15 mouse cellular contexts compared by ENCODE assay signal in the genomic region with DNA sequence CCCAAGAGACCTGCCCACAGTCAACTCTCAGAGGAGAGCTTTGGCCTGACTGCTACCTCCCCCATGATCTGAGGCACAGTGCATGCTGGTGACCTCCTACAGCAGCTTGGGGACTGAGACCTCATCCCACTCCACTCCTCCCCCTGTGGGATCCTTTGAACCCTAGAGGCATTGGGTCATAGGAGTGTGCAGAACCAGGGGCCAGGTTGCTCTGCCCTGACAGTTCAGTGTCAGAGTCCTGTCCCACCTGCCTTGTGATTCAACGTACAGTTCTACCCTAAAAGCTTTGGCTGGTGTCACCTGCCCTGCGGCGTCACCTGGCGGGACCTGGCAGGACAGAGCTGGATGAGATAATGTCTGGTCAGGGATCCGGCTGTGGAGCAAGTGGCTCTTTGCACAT.
DNase-seq lines count a peak whose midpoint lies in the region.
"Had no signal": no experiment of that assay in that cellular context is flagged by ENCODE, and none has a peak within 500 bp of the region (broad histone marks: within the 10 kb centered on the region; RNA-seq: fewer than 3 reads in every experiment).

No protein-coding gene starts in this region.

- H3K4me3 ChIP-seq in limb, embryonic 10.5 days: no peak overlapping the region
- H3K4me3 ChIP-seq: embryonic facial prominence, embryonic 10.5 days had no signal

- peak; percentile 61 for DNase-seq in cerebellum, adult 11 months
- peak; percentile 65 to 68 for DNase-seq in cerebellum, adult 18-20 months
- DNase-seq in kidney, adult 9 months: peak; percentile 86
- DNase-seq in limb, embryonic 10.5 days (ENCODE audit: low spot score): no peak
- DNase-seq in layer of hippocampus, postnatal 25 days (ENCODE audit: extremely low spot score in 1 of 2, low spot score in 1 of 2): no peak
- DNase-seq in right cerebral cortex, adult 2 months (ENCODE audit: low spot score in 2 of 2): no peak
- DNase-seq in adrenal gland, postnatal 36 days: no peak
- no peak for DNase-seq in urinary bladder, postnatal 36 days (ENCODE audit: low spot score in 2 of 2)
- DNase-seq: gastrocnemius, postnatal 14 days; layer of hippocampus, postnatal 36 days; left cerebral cortex, postnatal 4 days; lung, postnatal 10 days; right cerebral cortex, postnatal 14 days; thymus, postnatal 25 days had no signal

- 95% methylated on average over 5 of the region's 5 CpGs for WGBS in limb, embryonic 10.5 days

- peak overlapping the region; percentile 26 for H3K27ac ChIP-seq in limb, embryonic 10.5 days
- H3K27ac ChIP-seq: embryonic facial prominence, embryonic 10.5 days had no signal

- H3K27me3 ChIP-seq in limb, embryonic 10.5 days (ENCODE audit: low read depth, poor library complexity, severe bottlenecking): no peaks in the 10 kb centered on the region

- H3K4me1 ChIP-seq in limb, embryonic 10.5 days: peaks cover 57% of the 10 kb centered on the region

- H3K9me3 ChIP-seq in limb, embryonic 10.5 days (replicated peaks): no peaks in the 10 kb centered on the region
- H3K9me3 ChIP-seq: embryonic facial prominence, embryonic 10.5 days had no signal

- H3K36me3 ChIP-seq in limb, embryonic 10.5 days: no peaks in the 10 kb centered on the region
- H3K36me3 ChIP-seq: embryonic facial prominence, embryonic 10.5 days had no signal

Comparison
In these comparisons a context has a peak if more than half of its experiments do, and no peak if none do; other contexts are left out.
1. DNase-seq: peak in cerebellum, adult 11 months (single experiment), cerebellum, adult 18-20 months (2 of 2) and kidney, adult 9 months (single experiment); none in limb, embryonic 10.5 days (single experiment), layer of hippocampus, postnatal 25 days (0 of 2), right cerebral cortex, adult 2 months (0 of 2), adrenal gland, postnatal 36 days (0 of 2) and urinary bladder, postnatal 36 days (0 of 2).